Mouse (Mus musculus) spleen, adult 12 weeks (tissue): ENCODE data around the gene 2310061N02Rik.
"Not testable (repeated sequence)": the region's sequence is repeated elsewhere in the genome, so short reads cannot be mapped to it uniquely, and the experiment has no call there.

ENCODE experiments used
- DNase-seq: peaks from one replicate; pipeline ENCODE4 v3.0.0; 2022; ENCODE audit warnings: low spot score

2310061N02Rik gene

DNA sequence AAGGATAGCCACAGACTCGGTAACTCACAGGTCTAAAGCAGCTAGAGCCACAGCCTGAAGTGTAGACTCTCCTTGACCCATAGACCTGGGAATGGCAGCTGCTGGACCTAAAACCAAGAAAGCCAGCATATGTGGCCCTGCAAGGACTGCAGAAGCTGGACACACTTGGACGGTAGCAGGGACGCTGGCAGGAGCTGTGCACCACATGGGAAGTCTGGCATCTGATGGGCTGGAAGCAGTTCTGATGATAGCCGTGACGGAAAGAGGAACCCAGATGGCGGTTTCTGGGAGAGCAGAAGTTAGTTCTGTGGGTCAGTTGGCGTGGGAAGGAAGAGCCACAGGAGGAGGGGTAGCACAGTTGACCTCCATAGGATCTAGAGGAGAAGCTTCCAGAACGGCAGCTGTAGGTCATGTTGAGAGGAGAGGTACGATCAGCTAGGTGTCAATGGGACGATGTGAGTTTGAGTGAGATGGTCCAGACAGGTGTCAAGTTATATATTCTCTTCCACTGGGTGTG, at the start of gene 2310061N02Rik:
Gene 2310061N02Rik (minus strand): TSS at position 467 of the 517 bp plus-strand sequence.
- no peak for DNase-seq

GRCm38 (mm10) chr16:88751535-88751934, 43.8 kb upstream of the 2310061N02Rik start, which contains the start of gene Krtap13:
Gene Krtap13, minus strand, starts transcription at chr16:88751635.
- not testable (repeated sequence) for DNase-seq

DNA sequence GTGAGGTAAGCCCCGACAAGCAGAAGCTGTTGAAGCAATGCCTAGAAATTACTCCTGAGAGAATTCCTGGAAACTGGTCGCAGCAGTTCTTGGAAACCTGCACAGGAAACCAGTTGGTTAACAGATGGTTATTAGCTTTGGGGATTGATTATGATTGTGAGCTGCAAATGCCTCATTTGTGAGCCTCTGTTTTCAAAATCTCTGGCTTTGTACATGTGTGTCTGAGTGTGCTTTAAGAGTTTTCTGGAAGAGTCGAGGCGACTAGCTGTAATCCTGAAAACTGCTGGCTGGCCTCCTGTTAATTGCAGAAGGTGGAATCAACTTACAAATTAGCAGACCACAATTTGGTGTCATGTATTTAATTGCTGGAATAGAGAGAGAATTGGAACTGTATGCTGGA, 40.2 kb upstream of the 2310061N02Rik start:
- DNase-seq, result no peak

DNA sequence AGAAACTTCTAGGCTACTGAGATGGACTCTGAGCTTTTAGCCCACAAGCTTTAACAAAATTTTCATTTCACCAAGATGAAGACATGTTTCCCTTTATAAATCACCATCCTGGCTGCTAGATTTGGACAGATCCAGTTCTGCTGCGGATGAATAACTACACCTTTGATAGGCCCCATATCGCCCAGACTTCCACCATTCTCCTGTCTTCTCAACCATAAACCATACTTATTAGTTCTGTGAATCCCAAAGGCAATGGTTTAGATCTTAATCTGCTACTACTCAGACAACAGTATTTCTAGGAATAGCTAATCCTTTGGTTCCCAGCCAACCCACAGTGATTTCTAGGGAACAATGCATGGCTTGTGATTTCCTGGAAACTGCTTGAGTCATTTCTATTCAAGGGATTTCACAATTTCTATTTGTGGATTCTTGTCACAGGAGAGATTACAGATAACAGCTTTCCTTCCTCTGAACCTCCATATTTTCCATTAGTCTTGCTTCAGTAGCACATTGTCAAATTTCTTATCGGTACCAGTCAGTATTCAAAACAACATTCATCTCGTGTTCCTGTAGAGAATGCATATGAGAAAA, 37.1 kb upstream of the 2310061N02Rik start:
- DNase-seq, result no peak

GRCm38 (mm10) chr16:88735391-88735790, 27.6 kb upstream of the 2310061N02Rik start:
- no peak for DNase-seq

- no peak for DNase-seq
Measured at GRCm38 (mm10) chr16:88728812-88729275, 21.1 kb upstream of the 2310061N02Rik start, which contains the start of gene Krtap13-1. Gene Krtap13-1, plus strand, starts transcription at chr16:88728862.

DNA sequence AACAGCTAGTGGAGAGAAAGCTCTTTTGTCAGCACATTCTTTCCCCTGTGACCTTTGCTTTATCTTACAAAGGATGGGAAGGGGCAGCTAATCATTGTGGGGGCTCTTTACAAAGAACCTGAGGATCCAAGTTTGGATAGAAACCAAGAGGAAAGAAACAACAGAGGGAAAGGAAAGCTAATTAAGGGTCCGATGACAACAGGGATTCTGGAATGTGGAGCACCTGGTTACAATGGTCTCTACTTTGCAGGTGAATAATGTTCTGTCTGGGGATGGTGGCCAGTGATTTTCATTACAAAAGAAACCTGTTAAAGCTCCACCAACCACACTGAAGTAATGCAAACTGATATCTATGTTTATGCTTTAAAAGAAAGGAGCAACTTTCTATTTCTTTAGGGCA, 12.3 kb upstream of the 2310061N02Rik start:
- DNase-seq, result no peak

DNA sequence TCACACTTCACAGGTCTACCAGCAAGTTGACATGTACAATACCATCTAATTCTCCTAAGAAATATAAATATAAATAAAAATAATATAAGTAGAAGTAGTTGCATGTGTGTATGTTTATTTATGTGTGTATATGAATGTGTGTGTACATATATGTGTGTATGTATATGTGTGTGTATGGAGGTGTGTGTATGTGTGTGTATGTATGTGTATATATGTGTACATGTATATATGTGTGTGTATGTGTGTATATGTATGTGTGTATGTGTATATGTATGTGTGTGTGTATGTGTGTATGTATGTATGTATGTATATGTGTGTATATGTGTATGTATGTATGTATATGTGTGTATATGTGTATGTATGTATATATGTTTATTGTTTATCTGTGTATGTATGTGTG, 8.8 kb upstream of the 2310061N02Rik start:
- DNase-seq, result no peak

DNA sequence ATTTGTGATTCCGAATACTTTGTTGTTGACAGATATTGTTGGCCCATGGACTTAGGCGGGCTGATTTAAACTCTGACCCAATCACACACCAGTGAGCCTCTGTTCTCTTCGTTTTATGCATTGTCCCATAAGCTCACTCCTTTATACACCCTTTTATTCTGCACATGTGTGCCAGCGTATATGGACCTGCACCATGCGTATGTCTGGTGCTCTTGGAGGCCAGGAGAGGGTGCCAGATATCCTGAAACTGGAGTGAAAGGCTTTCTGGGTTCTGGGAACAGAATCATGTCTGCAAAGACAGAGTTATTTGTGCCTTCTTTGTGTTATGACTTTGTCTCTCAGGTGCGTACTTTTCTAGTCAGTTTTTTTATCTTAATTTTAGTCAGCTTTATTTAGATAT, 3.5 kb upstream of the 2310061N02Rik start:
- DNase-seq, result no peak

- no peak for DNase-seq
Measured at GRCm38 (mm10) chr16:88710757-88711156, 3.0 kb upstream of the 2310061N02Rik start.

DNA sequence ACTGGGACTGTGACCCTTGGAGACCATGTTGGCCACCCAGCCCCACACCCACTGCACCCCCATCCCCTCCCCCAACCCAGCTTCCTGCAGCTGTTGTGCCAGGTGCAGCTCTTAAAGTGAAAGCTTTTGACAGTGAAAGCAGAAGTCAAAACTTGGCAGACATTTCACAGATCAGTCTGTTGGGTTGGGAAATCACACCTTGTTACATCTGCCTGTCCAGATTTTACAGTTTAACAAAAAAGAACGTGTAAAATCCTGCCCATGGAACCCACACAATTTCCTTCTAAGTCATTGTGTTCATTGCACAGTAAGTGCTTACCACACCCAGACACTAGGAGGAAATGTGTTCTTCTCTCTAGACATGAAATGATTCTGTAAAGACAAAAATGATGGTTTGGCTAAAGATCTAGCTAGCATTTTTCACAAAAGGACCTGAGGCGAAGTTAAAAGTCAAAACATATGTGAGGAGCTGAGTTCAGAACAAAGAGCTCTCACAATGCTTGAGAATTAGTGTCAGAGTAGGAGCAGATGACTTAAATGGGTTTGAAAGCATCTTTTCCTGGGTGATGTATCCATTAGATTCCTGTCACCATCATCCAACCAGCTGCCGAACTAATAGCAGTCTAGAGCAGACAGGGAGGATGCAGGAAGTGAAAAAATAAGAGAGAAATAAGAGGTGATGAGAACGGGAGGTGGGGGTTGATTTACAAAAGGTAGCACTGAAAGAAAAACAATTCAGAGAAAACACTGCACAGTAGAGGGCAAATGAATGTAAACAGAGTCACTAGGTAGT, 6.5 kb downstream of the 2310061N02Rik start:
- DNase-seq, result no peak

DNA sequence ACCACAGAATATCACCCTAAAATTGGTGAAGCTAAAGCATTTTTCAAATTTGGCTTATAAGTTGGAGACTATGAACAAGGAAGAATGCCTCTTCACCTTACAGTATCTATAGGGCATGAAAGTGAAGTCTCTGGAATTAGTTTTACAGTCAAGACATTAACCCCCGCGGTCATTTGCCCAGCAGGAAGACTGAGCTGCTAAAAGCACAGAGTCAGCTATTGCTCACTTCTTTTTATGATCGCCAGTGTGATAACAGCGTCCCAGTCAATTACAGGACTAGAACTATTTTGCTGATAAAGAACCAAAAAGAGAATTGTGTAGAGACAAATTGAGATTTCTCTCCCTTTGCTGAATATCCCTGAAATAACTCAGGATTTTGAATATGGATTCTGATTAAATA, 11.5 kb downstream of the 2310061N02Rik start:
- no peak for DNase-seq

DNA sequence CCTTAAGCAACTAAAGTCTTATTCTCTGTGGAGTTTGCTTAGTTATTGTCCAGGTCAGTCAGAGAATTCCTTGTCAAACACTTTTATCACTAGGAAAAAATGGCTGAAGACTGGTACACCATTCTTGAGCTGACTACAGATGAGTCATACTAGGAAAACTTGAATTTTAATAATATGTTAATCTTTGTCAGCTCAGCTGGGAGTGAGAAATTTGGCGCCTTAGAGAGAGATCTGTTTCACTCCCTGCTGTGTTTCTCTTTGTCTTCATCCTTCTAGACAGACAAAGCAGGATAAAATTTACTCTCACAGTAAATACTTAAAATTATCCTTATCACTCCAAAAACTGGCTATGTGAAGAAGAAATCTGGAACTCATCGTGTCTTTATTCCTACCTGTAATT, 26.5 kb downstream of the 2310061N02Rik start:
- no peak for DNase-seq

GRCm38 (mm10) chr16:88679099-88679498, 28.7 kb downstream of the 2310061N02Rik start:
- DNase-seq, result no peak

DNA sequence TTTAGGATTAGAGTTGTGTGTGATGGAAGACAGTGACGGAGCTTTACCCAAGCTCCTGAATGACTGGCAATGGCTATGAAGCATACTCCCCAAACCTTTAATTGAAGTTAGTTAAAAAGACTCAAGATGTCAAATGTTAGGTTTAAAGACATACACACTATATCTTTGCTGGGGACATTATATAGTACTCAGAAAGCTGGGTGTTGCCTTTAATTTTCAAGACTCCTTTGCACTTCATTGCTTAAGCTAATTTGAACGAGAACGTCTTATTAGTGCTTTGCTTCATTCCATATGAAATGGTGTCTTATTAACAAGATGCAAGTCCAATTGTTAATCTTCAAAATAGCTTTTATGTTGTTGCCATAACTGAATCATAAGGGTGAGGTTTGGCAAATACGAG, 36.2 kb downstream of the 2310061N02Rik start, which contains the start of gene Krtap27-1:
Gene Krtap27-1 (minus strand): TSS at position 101 of the 400 bp plus-strand sequence.
- no peak for DNase-seq

DNA sequence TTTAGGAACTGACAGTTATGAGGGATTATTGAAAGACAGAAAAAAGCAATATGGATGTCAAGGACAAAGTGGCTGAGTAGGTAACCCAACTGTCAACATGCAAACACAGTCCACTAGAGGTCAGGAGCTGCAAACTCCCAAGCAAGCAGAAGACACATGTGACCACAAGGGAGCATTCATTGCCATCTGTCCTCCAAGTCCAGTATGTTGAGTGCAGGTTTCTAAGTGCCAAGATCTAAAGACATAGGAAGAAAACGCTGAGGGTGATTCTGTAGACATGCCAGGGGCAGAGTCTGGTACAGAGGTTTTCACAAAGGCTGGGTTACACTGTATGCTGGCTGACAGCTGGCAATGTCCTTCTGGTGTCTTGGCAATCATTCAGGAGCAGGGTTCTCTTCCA, 50.3 kb downstream of the 2310061N02Rik start:
- no peak for DNase-seq
